Mouse (Mus musculus): ENCODE measurements around the gene Derl2. TPM values are rescaled to one million over a fixed set of nuclear protein-coding genes. Genes with fewer than 3 reads are reported as not detected.

Derl2 gene
- polyA plus RNA-seq, 1 experiment from 2014 or later: 42.6 TPM

GRCm38 (mm10) chr11:71028280-71028679 lies 8.6 kb upstream of the Derl2 start:
- Histone ChIP-seq H3K4me3 (ENCODE audit: low read depth, low read length) (no peak overlapping the region), H3K27me3 (ENCODE audit: control insufficient read depth, insufficient read depth, low read length) (no peaks in the 10 kb centered on the region), H3K36me3 (ENCODE audit: control insufficient read depth, insufficient read depth, low read length) (peaks cover 36% of the 10 kb centered on the region), H3K9ac (replicated peaks; ENCODE audit: low read depth, low read length) (no peak overlapping the region), H3K9me3 (ENCODE audit: control insufficient read depth, low read depth, low read length) (no peaks in the 10 kb centered on the region), H3K4me2 (replicated peaks; ENCODE audit: low read depth, low read length) (no peak overlapping the region), H3K4me1 (ENCODE audit: control insufficient read depth, insufficient read depth, low read length) (peaks cover 7% of the 10 kb centered on the region; the same call in 1 of the 2 replicates), H3K27ac (ENCODE audit: low read length) (no peak overlapping the region)
- no peak for ATAC-seq (ENCODE audit: insufficient number of reproducible peaks, insufficient read depth, low FRiP score, low read depth)
- 77% methylated on average over 3 of the region's 3 CpGs for WGBS

- ATAC-seq (ENCODE audit: insufficient number of reproducible peaks, insufficient read depth, low FRiP score, low read depth): peak; percentile 8
- 5% methylated on average over 28 of the region's 28 CpGs for WGBS
- peak overlapping the region; percentile 89 for H3K4me3 ChIP-seq (ENCODE audit: low read depth, low read length)
Observed at GRCm38 (mm10) chr11:71018416-71019200, 1.0 kb downstream of the Derl2 start.

GRCm38 (mm10) chr11:71017051-71017450 lies 2.6 kb downstream of the Derl2 start:
- no peak for ATAC-seq (ENCODE audit: insufficient number of reproducible peaks, insufficient read depth, low FRiP score, low read depth)
- WGBS: 85% methylated on average over 1 of the region's 1 CpGs
- Histone ChIP-seq H3K27ac (ENCODE audit: low read length) (no peak overlapping the region), H3K4me1 (ENCODE audit: control insufficient read depth, insufficient read depth, low read length) (peaks cover 22% of the 10 kb centered on the region), H3K4me2 (replicated peaks; ENCODE audit: low read depth, low read length) (no peak overlapping the region), H3K27me3 (ENCODE audit: control insufficient read depth, insufficient read depth, low read length) (no peaks in the 10 kb centered on the region), H3K4me3 (ENCODE audit: low read depth, low read length) (no peak overlapping the region), H3K9ac (replicated peaks; ENCODE audit: low read depth, low read length) (no peak overlapping the region), H3K36me3 (ENCODE audit: control insufficient read depth, insufficient read depth, low read length) (peaks cover 10% of the 10 kb centered on the region), H3K9me3 (ENCODE audit: control insufficient read depth, low read depth, low read length) (no peaks in the 10 kb centered on the region)

More at GRCm38 (mm10) chr11:71018416-71019200, 1.0 kb downstream of the Derl2 start:
- peak overlapping the region; percentile 54 for H3K4me2 ChIP-seq (replicated peaks; ENCODE audit: low read depth, low read length)
- no peaks in the 10 kb centered on the region for H3K9me3 ChIP-seq (ENCODE audit: control insufficient read depth, low read depth, low read length)
- H3K27ac ChIP-seq (ENCODE audit: low read length): peak overlapping the region; percentile 56
- H3K27me3 ChIP-seq (ENCODE audit: control insufficient read depth, insufficient read depth, low read length): no peaks in the 10 kb centered on the region
- no peaks in the 10 kb centered on the region; the same call in 1 of the 2 replicates for H3K36me3 ChIP-seq (ENCODE audit: control insufficient read depth, insufficient read depth, low read length)
- peak overlapping the region; percentile 67 for H3K9ac ChIP-seq (replicated peaks; ENCODE audit: low read depth, low read length)
- peaks cover 22% of the 10 kb centered on the region for H3K4me1 ChIP-seq (ENCODE audit: control insufficient read depth, insufficient read depth, low read length)

- Histone ChIP-seq H3K36me3 (ENCODE audit: control insufficient read depth, insufficient read depth, low read length) (peaks cover 33% of the 10 kb centered on the region), H3K27me3 (ENCODE audit: control insufficient read depth, insufficient read depth, low read length) (no peaks in the 10 kb centered on the region)
- whole genome bisulfite sequencing: 93% methylated on average over 7 of the region's 7 CpGs
Observed at GRCm38 (mm10) chr11:71012743-71013142, 6.9 kb downstream of the Derl2 start.

GRCm38 (mm10) chr11:71008321-71008720 lies 11.3 kb downstream of the Derl2 start:
- 90% methylated on average over 3 of the region's 3 CpGs for WGBS
- no peaks in the 10 kb centered on the region for H3K27me3 ChIP-seq (ENCODE audit: control insufficient read depth, insufficient read depth, low read length)
- H3K4me2 ChIP-seq (replicated peaks; ENCODE audit: low read depth, low read length): no peak overlapping the region
- no peaks in the 10 kb centered on the region for H3K9me3 ChIP-seq (ENCODE audit: control insufficient read depth, low read depth, low read length)
- H3K27ac ChIP-seq (ENCODE audit: low read length): no peak overlapping the region
- peaks cover 31% of the 10 kb centered on the region for H3K36me3 ChIP-seq (ENCODE audit: control insufficient read depth, insufficient read depth, low read length)
- H3K9ac ChIP-seq (replicated peaks; ENCODE audit: low read depth, low read length): no peak overlapping the region
- no peak for ATAC-seq (ENCODE audit: insufficient number of reproducible peaks, insufficient read depth, low FRiP score, low read depth)
- H3K4me1 ChIP-seq (ENCODE audit: control insufficient read depth, insufficient read depth, low read length): peaks cover 3% of the 10 kb centered on the region; the same call in 1 of the 2 replicates
- no peak overlapping the region for H3K4me3 ChIP-seq (ENCODE audit: low read depth, low read length)

More at GRCm38 (mm10) chr11:71012743-71013142, 6.9 kb downstream of the Derl2 start:
- peaks cover 6% of the 10 kb centered on the region; the same call in 1 of the 2 replicates for H3K4me1 ChIP-seq (ENCODE audit: control insufficient read depth, insufficient read depth, low read length)
- H3K9ac ChIP-seq (replicated peaks; ENCODE audit: low read depth, low read length): no peak overlapping the region
- no peak overlapping the region for H3K27ac ChIP-seq (ENCODE audit: low read length)
- no peak overlapping the region for H3K4me3 ChIP-seq (ENCODE audit: low read depth, low read length)
- no peak overlapping the region for H3K4me2 ChIP-seq (replicated peaks; ENCODE audit: low read depth, low read length)
- no peaks in the 10 kb centered on the region for H3K9me3 ChIP-seq (ENCODE audit: control insufficient read depth, low read depth, low read length)
- no peak for ATAC-seq (ENCODE audit: insufficient number of reproducible peaks, insufficient read depth, low FRiP score, low read depth)

GRCm38 (mm10) chr11:71007831-71008230 lies 11.8 kb downstream of the Derl2 start:
- no peak overlapping the region for H3K4me3 ChIP-seq (ENCODE audit: low read depth, low read length)
- no peak for ATAC-seq (ENCODE audit: insufficient number of reproducible peaks, insufficient read depth, low FRiP score, low read depth)
- no peaks in the 10 kb centered on the region for H3K9me3 ChIP-seq (ENCODE audit: control insufficient read depth, low read depth, low read length)
- H3K4me2 ChIP-seq (replicated peaks; ENCODE audit: low read depth, low read length): no peak overlapping the region
- H3K4me1 ChIP-seq (ENCODE audit: control insufficient read depth, insufficient read depth, low read length): peaks cover 8% of the 10 kb centered on the region
- WGBS: 91% methylated on average over 7 of the region's 7 CpGs
- no peak overlapping the region for H3K27ac ChIP-seq (ENCODE audit: low read length)
- H3K36me3 ChIP-seq (ENCODE audit: control insufficient read depth, insufficient read depth, low read length): peaks cover 28% of the 10 kb centered on the region
- no peaks in the 10 kb centered on the region for H3K27me3 ChIP-seq (ENCODE audit: control insufficient read depth, insufficient read depth, low read length)
- no peak overlapping the region for H3K9ac ChIP-seq (replicated peaks; ENCODE audit: low read depth, low read length)

- no peak overlapping the region for H3K9ac ChIP-seq (replicated peaks; ENCODE audit: low read depth, low read length)
- H3K4me1 ChIP-seq (ENCODE audit: control insufficient read depth, insufficient read depth, low read length): peaks cover 14% of the 10 kb centered on the region
- ATAC-seq (ENCODE audit: insufficient number of reproducible peaks, insufficient read depth, low FRiP score, low read depth): no peak
- peaks cover 23% of the 10 kb centered on the region for H3K36me3 ChIP-seq (ENCODE audit: control insufficient read depth, insufficient read depth, low read length)
- no peak overlapping the region for H3K4me2 ChIP-seq (replicated peaks; ENCODE audit: low read depth, low read length)
- WGBS: 95% methylated on average over 6 of the region's 6 CpGs
- H3K9me3 ChIP-seq (ENCODE audit: control insufficient read depth, low read depth, low read length): no peaks in the 10 kb centered on the region
- H3K4me3 ChIP-seq (ENCODE audit: low read depth, low read length): no peak overlapping the region
- no peaks in the 10 kb centered on the region for H3K27me3 ChIP-seq (ENCODE audit: control insufficient read depth, insufficient read depth, low read length)
- no peak overlapping the region for H3K27ac ChIP-seq (ENCODE audit: low read length)
Observed at GRCm38 (mm10) chr11:71007026-71007425, 12.6 kb downstream of the Derl2 start.

GRCm38 (mm10) chr11:71005046-71005445 lies 14.6 kb downstream of the Derl2 start:
- Histone ChIP-seq H3K36me3 (ENCODE audit: control insufficient read depth, insufficient read depth, low read length) (peaks cover 9% of the 10 kb centered on the region), H3K4me3 (ENCODE audit: low read depth, low read length) (peak overlapping the region; percentile 84), H3K4me1 (ENCODE audit: control insufficient read depth, insufficient read depth, low read length) (peaks cover 14% of the 10 kb centered on the region), H3K4me2 (replicated peaks; ENCODE audit: low read depth, low read length) (peak overlapping the region; percentile 29), H3K9me3 (ENCODE audit: control insufficient read depth, low read depth, low read length) (no peaks in the 10 kb centered on the region), H3K27me3 (ENCODE audit: control insufficient read depth, insufficient read depth, low read length) (no peaks in the 10 kb centered on the region), H3K27ac (ENCODE audit: low read length) (no peak overlapping the region), H3K9ac (replicated peaks; ENCODE audit: low read depth, low read length) (0 out of 2 replicates have a peak overlapping the region, but pooled peaks have one; percentile 1)
- no peak for ATAC-seq (ENCODE audit: insufficient number of reproducible peaks, insufficient read depth, low FRiP score, low read depth)
- 56% methylated on average over 5 of the region's 5 CpGs for whole genome bisulfite sequencing

Measured in stomach, embryonic 14.5 days (tissue).